Mouse (Mus musculus) liver, embryonic 11.5 days (tissue): Measurements from ENCODE around the gene Lrrc8d. TPM values are rescaled to one million over a fixed set of nuclear protein-coding genes. Genes with fewer than 3 reads are reported as not detected.

Source experiments
- ATAC-seq: fragments of 200-750 bp; cut with Nextera tagmentation; replicated peaks from 2 replicates; pipeline ENCODE4 v1.8.0; 2017; ENCODE audit warnings: moderate number of reproducible peaks, mild to moderate bottlenecking, moderate TSS enrichment, moderate library complexity; ENCODE audit not compliant: low FRiP score
- DNase-seq: peaks from one replicate; pipeline ENCODE4 v3.0.0-alpha.2; 2017; ENCODE audit warnings: low spot score
- H3K27ac ChIP-seq: fragments of 300-500 bp; sonication (generic); 2 replicates; pipeline ENCODE4 v1.5.1; 2014; ENCODE audit warnings: mild to moderate bottlenecking, low read depth, low read length, control low read depth
- H3K27me3 ChIP-seq: fragments of 300-500 bp; sonication (generic); replicated peaks from 2 replicates; pipeline ENCODE4 v1.6.1; 2014; ENCODE audit warnings: low read length, mixed read lengths; ENCODE audit not compliant: control insufficient read depth, insufficient read depth
- H3K36me3 ChIP-seq: fragments of 300-500 bp; sonication (generic); 2 replicates; pipeline ENCODE4 v1.6.1; 2014; ENCODE audit warnings: mild to moderate bottlenecking, low read length, moderate library complexity, mixed read lengths; ENCODE audit not compliant: control insufficient read depth, insufficient read depth
- H3K4me1 ChIP-seq: fragments of 300-500 bp; sonication (generic); replicated peaks from 2 replicates; pipeline ENCODE4 v1.6.1; 2014; ENCODE audit warnings: low read length, mixed read lengths; ENCODE audit not compliant: control insufficient read depth, insufficient read depth
- H3K4me2 ChIP-seq: fragments of 300-500 bp; sonication (generic); 2 replicates; pipeline ENCODE4 v1.6.1; 2014; ENCODE audit warnings: mild to moderate bottlenecking, control low read depth, moderate library complexity
- H3K4me3 ChIP-seq: fragments of 300-500 bp; sonication (generic); 2 replicates; pipeline ENCODE4 v1.5.1; 2014; ENCODE audit warnings: low read depth, low read length, control low read depth
- H3K9ac ChIP-seq: fragments of 300-500 bp; sonication (generic); 2 replicates; pipeline ENCODE4 v1.6.1; 2014; ENCODE audit warnings: low read depth, low read length, control low read depth
- H3K9me3 ChIP-seq: fragments of 300-500 bp; sonication (generic); 2 replicates; pipeline ENCODE4 v1.6.1; 2016; ENCODE audit warnings: low read length, inconsistent platforms, mixed read lengths; ENCODE audit not compliant: control insufficient read depth
- WGBS: fragments of 180-500 bp; shearing (Covaris S2); extraction: QIAGEN DNeasy Blood & Tissue Kit; methylation state at CpG from one replicate; pipeline ENCODE4 v1.1.7; 2014; 5-methylcytosine and 5-hydroxymethylcytosine counted together
- polyA plus RNA-seq: library from polyadenylated mRNA; unstranded; fragments of >200 nt; fragmentation: Nextera tagmentation; extraction: Ambion mirVana; gene quantifications from 2 replicates; pipeline ENCODE4 v1.2.1, GENCODE M21; 2014

Lrrc8d gene
- polyA plus RNA-seq, 1 experiment from 2014 or later, result 18.0 TPM

DNA sequence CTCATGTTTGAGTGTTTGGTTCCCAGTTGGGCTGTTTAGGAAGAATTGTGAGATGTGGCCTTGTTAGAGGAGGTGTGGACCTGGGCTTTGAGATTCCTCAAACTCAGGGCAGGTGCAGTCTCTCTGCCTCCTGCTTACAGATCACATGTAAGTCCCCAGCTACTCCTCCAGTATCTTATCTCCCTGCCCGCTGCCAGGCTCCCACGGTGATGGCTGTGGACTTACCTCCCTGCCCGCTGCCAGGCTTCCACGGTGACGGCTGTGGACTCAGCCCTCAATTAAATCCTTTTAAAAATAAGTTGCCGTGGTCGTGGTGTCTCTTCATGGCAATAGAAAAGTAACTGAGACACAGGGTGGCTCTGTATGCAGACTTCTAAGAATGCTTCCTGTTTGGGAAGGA lies 173.1 kb downstream of the Lrrc8d start:
- no peaks in the 10 kb centered on the region for H3K36me3 ChIP-seq
- WGBS, result 42% methylated on average over 7 of the region's 7 CpGs
- H3K9me3 ChIP-seq, result no peaks in the 10 kb centered on the region
- H3K4me1 ChIP-seq, result peaks cover 11% of the 10 kb centered on the region
- DNase-seq (no peak), ATAC-seq (no peak)
- no peaks in the 10 kb centered on the region for H3K27me3 ChIP-seq
- H3K4me3 ChIP-seq, result no peak overlapping the region
- no peak overlapping the region for H3K27ac ChIP-seq
- no peak overlapping the region for H3K9ac ChIP-seq
- H3K4me2 ChIP-seq, result no peak overlapping the region

DNA sequence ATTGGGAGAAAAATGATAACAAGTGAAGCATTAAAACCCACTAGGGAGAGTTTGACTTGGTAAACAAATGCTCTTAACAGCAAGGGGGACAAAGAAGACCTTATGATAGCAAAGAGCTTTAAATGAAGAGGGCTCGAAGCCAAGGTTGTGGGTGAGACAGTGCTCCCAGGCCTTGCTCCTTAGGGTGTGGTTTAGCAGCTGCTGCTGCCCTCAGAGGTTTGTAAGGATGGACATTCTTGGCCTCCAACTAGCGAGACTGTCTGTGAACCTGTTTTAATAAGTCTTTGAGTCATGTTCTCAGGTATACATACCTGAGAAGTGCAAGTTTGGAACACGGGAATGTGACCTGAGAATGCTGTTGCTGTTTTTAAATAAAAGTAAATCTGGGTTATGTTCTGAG lies 174.0 kb downstream of the Lrrc8d start:
- H3K4me3 ChIP-seq, result no peak overlapping the region
- no peaks in the 10 kb centered on the region for H3K27me3 ChIP-seq
- no peak overlapping the region for H3K9ac ChIP-seq
- H3K4me2 ChIP-seq, result no peak overlapping the region
- H3K4me1 ChIP-seq, result peaks cover 17% of the 10 kb centered on the region
- ATAC-seq, result no peak
- H3K9me3 ChIP-seq, result no peaks in the 10 kb centered on the region
- 69% methylated on average over 3 of the region's 3 CpGs for WGBS
- H3K27ac ChIP-seq, result no peak overlapping the region
- no peak for DNase-seq
- H3K36me3 ChIP-seq, result no peaks in the 10 kb centered on the region

DNA sequence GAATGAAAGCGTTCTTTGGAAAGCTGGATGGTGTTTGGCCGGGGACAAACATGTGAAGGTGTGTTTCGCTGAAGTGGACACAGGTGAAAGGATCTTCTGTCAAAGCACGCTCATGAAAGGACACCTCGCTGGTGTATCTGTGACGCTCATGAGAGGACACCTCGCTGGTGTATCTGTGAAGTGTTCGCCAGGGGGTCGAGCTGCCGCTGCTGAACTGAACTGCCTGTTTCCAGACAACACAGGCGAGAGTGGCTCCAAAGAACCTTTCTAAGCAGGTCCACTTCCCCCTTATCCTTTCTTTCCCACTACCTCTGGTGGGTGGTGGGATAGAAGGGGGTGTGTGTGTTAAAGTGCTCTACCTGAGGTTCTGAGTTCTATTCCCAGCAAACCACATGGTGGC lies 174.7 kb downstream of the Lrrc8d start:
- Histone ChIP-seq H3K27ac (no peak overlapping the region), H3K36me3 (no peaks in the 10 kb centered on the region), H3K4me1 (peaks cover 17% of the 10 kb centered on the region), H3K9ac (no peak overlapping the region), H3K9me3 (no peaks in the 10 kb centered on the region), H3K27me3 (no peaks in the 10 kb centered on the region), H3K4me2 (no peak overlapping the region), H3K4me3 (no peak overlapping the region)
- no peak for DNase-seq
- WGBS, result 92% methylated on average over 11 of the region's 11 CpGs
- ATAC-seq, result no peak

DNA sequence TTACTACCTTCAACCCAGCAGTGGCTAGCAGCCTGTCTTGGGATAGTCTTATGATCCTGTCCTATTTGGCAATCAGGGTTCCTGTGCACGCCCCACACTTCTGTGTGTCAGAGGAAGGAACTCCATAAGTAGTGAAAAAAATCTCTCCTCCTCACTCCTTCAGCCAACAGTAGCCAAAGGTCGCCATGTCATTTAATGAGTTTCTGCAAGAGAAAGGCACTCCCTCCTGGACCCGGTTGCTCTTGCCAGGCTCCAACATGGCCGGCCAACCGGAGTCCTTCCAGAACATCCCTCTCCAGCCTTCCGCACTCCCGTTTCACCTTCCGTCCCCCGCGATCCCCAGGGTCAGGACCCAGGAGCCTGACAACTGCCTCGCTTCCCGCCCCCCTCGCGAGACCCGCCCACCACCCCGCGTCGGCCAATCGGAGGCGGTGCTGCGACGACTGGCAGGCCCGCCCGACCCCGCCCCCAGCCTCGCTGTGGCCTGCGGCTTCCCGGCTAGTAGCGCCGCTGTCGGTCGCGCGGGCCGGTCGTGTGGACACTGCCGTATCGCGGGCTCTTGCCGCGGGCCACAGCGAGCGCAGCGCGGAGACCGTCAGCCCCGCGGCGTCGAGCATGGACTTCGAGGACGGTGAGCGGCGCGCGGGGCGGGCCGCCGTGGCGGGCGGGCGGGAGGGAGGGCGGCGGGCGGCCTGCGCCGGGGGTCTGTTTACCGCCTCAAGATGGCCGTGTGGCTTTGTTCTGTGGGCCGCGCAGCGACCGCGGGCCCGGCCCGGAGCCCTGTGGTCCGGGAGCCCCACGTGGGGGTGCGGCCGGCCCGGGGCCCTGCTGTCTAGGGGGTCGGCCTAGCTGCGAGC lies 176.5 kb downstream of the Lrrc8d start, which contains the start of gene Zfp326:
Zfp326 (plus strand) TSS at position 498 of the 857 bp plus-strand sequence.
- Histone ChIP-seq H3K36me3 (no peaks in the 10 kb centered on the region), H3K9me3 (no peaks in the 10 kb centered on the region), H3K4me3 (peak within 1 kb of the TSS; percentile 99), H3K27me3 (no peaks in the 10 kb centered on the region), H3K27ac (peak within 1 kb of the TSS; percentile 80), H3K4me1 (peaks cover 17% of the 10 kb centered on the region), H3K4me2 (peak within 1 kb of the TSS; percentile 91), H3K9ac (peak within 1 kb of the TSS; percentile 96)
- under 1% methylated on average over 64 of the region's 83 CpGs for WGBS
- peak; percentile 91 for DNase-seq
- peak; percentile 93 for ATAC-seq

DNA sequence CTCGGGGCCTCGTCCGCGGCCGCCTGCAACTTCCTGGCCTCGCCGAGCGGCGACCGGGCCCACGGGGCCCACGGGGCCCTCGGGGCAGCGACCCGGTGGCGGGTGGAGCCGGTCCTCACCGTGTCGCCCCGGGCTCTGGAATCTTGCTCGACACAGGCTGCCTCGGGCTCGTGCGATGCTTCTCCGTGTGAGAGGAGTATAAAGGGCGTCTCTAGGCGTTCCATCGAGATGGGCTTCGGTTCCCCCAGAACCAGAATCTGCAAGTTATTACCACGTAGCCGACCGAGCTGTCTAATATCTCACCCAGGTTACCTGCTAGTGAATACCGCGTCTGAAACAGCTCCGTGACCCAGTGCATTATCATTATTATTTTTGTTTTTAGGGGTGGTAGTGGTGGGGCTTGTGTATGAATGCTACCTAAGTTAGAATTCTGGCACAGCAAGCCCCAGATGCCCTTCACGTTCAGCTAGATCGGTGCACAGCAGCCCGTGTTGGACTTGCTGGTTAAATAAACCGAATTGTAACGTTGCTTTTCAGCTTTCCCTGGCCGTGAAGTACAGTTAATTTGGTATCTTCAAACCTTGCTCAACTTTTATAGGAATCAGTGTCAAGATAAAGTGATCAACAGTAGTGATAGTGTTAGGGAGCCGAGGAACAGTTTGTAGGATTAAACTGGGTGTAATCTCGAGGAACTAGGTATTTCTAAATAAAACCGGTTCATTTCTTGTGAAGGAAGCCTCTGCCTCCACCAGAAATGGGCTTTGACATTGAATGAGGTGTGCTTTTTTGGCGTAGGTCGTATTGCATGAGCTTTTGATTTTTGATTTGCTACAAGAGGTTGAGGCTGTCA lies 177.4 kb downstream of the Lrrc8d start:
- Histone ChIP-seq H3K4me2 (peak overlapping the region; percentile 91), H3K27ac (peak overlapping the region; percentile 80), H3K4me3 (peak overlapping the region; percentile 99), H3K9me3 (no peaks in the 10 kb centered on the region), H3K4me1 (peaks cover 17% of the 10 kb centered on the region), H3K9ac (peak overlapping the region; percentile 96), H3K27me3 (no peaks in the 10 kb centered on the region), H3K36me3 (no peaks in the 10 kb centered on the region)
- 1% methylated on average over 46 of the region's 46 CpGs for WGBS
- peak; percentile 56 for DNase-seq
- no peak for ATAC-seq

Other genes with a start within 250 kb of the Lrrc8d start
- 30.4 and 33.8 TPM in 2 replicates for gene Lrrc8c, start 180.6 kb upstream of the Lrrc8d start, polyA plus RNA-seq
- gene Zfp326, start 176.6 kb downstream of the Lrrc8d start, polyA plus RNA-seq, result 14.5 and 18.0 TPM in 2 replicates